ENCODE assay signal across 11 mouse cellular contexts in genomic region chr8:107049480-107049879, GRCm38 (mm10). TPM values are rescaled to one million over a fixed set of nuclear protein-coding genes. Genes with fewer than 3 reads are reported as not detected.
DNase-seq lines count a peak whose midpoint lies in the region; ATAC-seq lines count a peak whose summit lies in the region.
"Had no signal": no experiment of that assay in that cellular context is flagged by ENCODE, and none has a peak within 500 bp of the region (broad histone marks: within the 10 kb centered on the region; RNA-seq: fewer than 3 reads in every experiment).

No protein-coding gene starts in this region.

- no peak overlapping the region for H3K9ac ChIP-seq in kidney, embryonic 15.5 days
- H3K9ac ChIP-seq in hindbrain, embryonic 14.5 days: no peak overlapping the region
- H3K9ac ChIP-seq in midbrain, embryonic 12.5 days (replicated peaks): no peak overlapping the region; the same call in 1 of the 2 replicates

- 94% methylated on average over 4 of the region's 4 CpGs for WGBS in kidney, embryonic 15.5 days
- WGBS in hindbrain, embryonic 14.5 days: 94% methylated on average over 4 of the region's 4 CpGs
- WGBS in midbrain, embryonic 12.5 days: 95% methylated on average over 4 of the region's 4 CpGs

- DNase-seq in kidney, postnatal 25 days: no peak
- DNase-seq in R1 (ENCODE audit: low read depth, low spot score): peak; percentile 52
- no peak for DNase-seq in hindbrain, embryonic 14.5 days (ENCODE audit: low spot score)
- DNase-seq in cerebellum, postnatal 14 days: no peak
- no peak for DNase-seq in adrenal gland, postnatal 25 days
- DNase-seq: cerebellum, adult 18-20 months; gastrocnemius, postnatal 10 days had no signal

- H3K4me1 ChIP-seq in kidney, embryonic 15.5 days: peaks cover 23% of the 10 kb centered on the region
- peaks cover 17% of the 10 kb centered on the region; the same call in 1 of the 2 replicates for H3K4me1 ChIP-seq in hindbrain, embryonic 14.5 days (replicated peaks; ENCODE audit: control insufficient read depth, insufficient read depth, low read length)
- H3K4me1 ChIP-seq in midbrain, embryonic 12.5 days: peaks cover 19% of the 10 kb centered on the region

- ATAC-seq in kidney, embryonic 15.5 days (replicated peaks; ENCODE audit: low FRiP score): no peak
- ATAC-seq in hindbrain, embryonic 14.5 days (ENCODE audit: low FRiP score): no peak
- no peak for ATAC-seq in midbrain, embryonic 12.5 days (ENCODE audit: low FRiP score, low read depth)
- no peak for ATAC-seq in monocyte, adult 5-6 weeks (replicated peaks; ENCODE audit: insufficient number of reproducible peaks, low FRiP score, low TSS enrichment, poor library complexity, severe bottlenecking)

- H3K27ac ChIP-seq in kidney, embryonic 15.5 days: peak overlapping the region; percentile 96; the same call in 1 of the 2 replicates
- no peak overlapping the region for H3K27ac ChIP-seq in hindbrain, embryonic 14.5 days
- 0 out of 2 replicates have a peak overlapping the region, but pooled peaks have one; percentile 90 for H3K27ac ChIP-seq in midbrain, embryonic 12.5 days (replicated peaks)

- H3K27me3 ChIP-seq in kidney, embryonic 15.5 days: no peaks in the 10 kb centered on the region
- no peaks in the 10 kb centered on the region for H3K27me3 ChIP-seq in hindbrain, embryonic 14.5 days (ENCODE audit: control insufficient read depth, insufficient read depth, low read length)
- no peaks in the 10 kb centered on the region for H3K27me3 ChIP-seq in midbrain, embryonic 12.5 days

- H3K36me3 ChIP-seq in kidney, embryonic 15.5 days: peaks cover 83% of the 10 kb centered on the region
- H3K36me3 ChIP-seq in hindbrain, embryonic 14.5 days (replicated peaks; ENCODE audit: control insufficient read depth, insufficient read depth): peaks cover 79% of the 10 kb centered on the region
- peaks cover 78% of the 10 kb centered on the region for H3K36me3 ChIP-seq in midbrain, embryonic 12.5 days

- H3K9me3 ChIP-seq in kidney, embryonic 15.5 days (replicated peaks): no peaks in the 10 kb centered on the region
- H3K9me3 ChIP-seq in hindbrain, embryonic 14.5 days (ENCODE audit: control insufficient read depth, low read length): no peaks in the 10 kb centered on the region
- no peaks in the 10 kb centered on the region for H3K9me3 ChIP-seq in midbrain, embryonic 12.5 days

- H3K4me3 ChIP-seq in kidney, embryonic 15.5 days (replicated peaks): peak overlapping the region; percentile 83
- H3K4me3 ChIP-seq in hindbrain, embryonic 14.5 days (replicated peaks; ENCODE audit: low read length): no peak overlapping the region
- H3K4me3 ChIP-seq in midbrain, embryonic 12.5 days: peak overlapping the region; percentile 86; the same call in 1 of the 2 replicates

- H3K4me2 ChIP-seq in kidney, embryonic 15.5 days: peak overlapping the region; percentile 78
- 0 out of 2 replicates have a peak overlapping the region, but pooled peaks have one; percentile 92 for H3K4me2 ChIP-seq in hindbrain, embryonic 14.5 days (replicated peaks)
- peak overlapping the region; percentile 85 for H3K4me2 ChIP-seq in midbrain, embryonic 12.5 days (replicated peaks)

RNA-seq across cellular contexts. Expression of gene Pdf, which starts 1.1 kb away (rescaled TPM):
- 57.8 and 60.5 TPM in 2 replicates for polyA plus RNA-seq in kidney, embryonic 15.5 days (2015; fragmentation: Nextera tagmentation; extraction: Ambion mirVana)
- polyA plus RNA-seq in hindbrain, embryonic 14.5 days (2014; fragmentation: Nextera tagmentation; extraction: Ambion mirVana): 32.1 and 32.3 TPM in 2 replicates
- polyA plus RNA-seq in midbrain, embryonic 12.5 days (2016; fragmentation: Nextera tagmentation; extraction: Ambion mirVana): 35.8 and 42.5 TPM in 2 replicates
- 41.0 and 63.8 TPM in 2 replicates for total RNA-seq in adrenal gland, postnatal 25 days (2021)
- total RNA-seq in monocyte, adult 5-6 weeks (2017): 7.6 to 22.4 TPM (median 8.8 TPM) in 3 replicates

RNA-seq across cellular contexts. Expression of gene Cog8, which starts 7.0 kb away (rescaled TPM):
- polyA plus RNA-seq in kidney, embryonic 15.5 days (2015; fragmentation: Nextera tagmentation; extraction: Ambion mirVana): 38.2 and 40.1 TPM in 2 replicates
- polyA plus RNA-seq in hindbrain, embryonic 14.5 days (2014; fragmentation: Nextera tagmentation; extraction: Ambion mirVana): 40.7 and 42.6 TPM in 2 replicates
- 45.8 and 47.7 TPM in 2 replicates for polyA plus RNA-seq in midbrain, embryonic 12.5 days (2016; fragmentation: Nextera tagmentation; extraction: Ambion mirVana)
- 47.9 and 48.6 TPM in 2 replicates for total RNA-seq in adrenal gland, postnatal 25 days (2021)
- 12.4 to 21.3 TPM (median 19.2 TPM) in 3 replicates for total RNA-seq in monocyte, adult 5-6 weeks (2017)

RNA-seq across cellular contexts. Expression of gene Nip7, which starts 7.2 kb away (rescaled TPM):
- polyA plus RNA-seq in kidney, embryonic 15.5 days (2015; fragmentation: Nextera tagmentation; extraction: Ambion mirVana): 92.7 and 97.7 TPM in 2 replicates
- polyA plus RNA-seq in hindbrain, embryonic 14.5 days (2014; fragmentation: Nextera tagmentation; extraction: Ambion mirVana): 69.3 and 70.2 TPM in 2 replicates
- polyA plus RNA-seq in midbrain, embryonic 12.5 days (2016; fragmentation: Nextera tagmentation; extraction: Ambion mirVana): 87.2 and 93.1 TPM in 2 replicates
- 44.8 and 45.7 TPM in 2 replicates for total RNA-seq in adrenal gland, postnatal 25 days (2021)
- total RNA-seq in monocyte, adult 5-6 weeks (2017): 10.0 to 41.7 TPM (median 25.7 TPM) in 3 replicates

RNA-seq across cellular contexts. Expression of gene Tmed6, which starts 16.0 kb away (rescaled TPM):
- polyA plus RNA-seq in kidney, embryonic 15.5 days (2015; fragmentation: Nextera tagmentation; extraction: Ambion mirVana): 23.2 and 23.8 TPM in 2 replicates
- not detected in 2 replicates for polyA plus RNA-seq in hindbrain, embryonic 14.5 days (2014; fragmentation: Nextera tagmentation; extraction: Ambion mirVana)
- not detected in 2 replicates for polyA plus RNA-seq in midbrain, embryonic 12.5 days (2016; fragmentation: Nextera tagmentation; extraction: Ambion mirVana)
- total RNA-seq in adrenal gland, postnatal 25 days (2021): not detected in 2 replicates
- total RNA-seq in monocyte, adult 5-6 weeks (2017): not detected in 3 replicates
- total RNA-seq: gastrocnemius, postnatal 10 days; left cerebral cortex, postnatal 36 days had no signal

RNA-seq across cellular contexts. Expression of gene Vps4a, which starts 18.5 kb away (rescaled TPM):
- 65.9 and 70.0 TPM in 2 replicates for polyA plus RNA-seq in kidney, embryonic 15.5 days (2015; fragmentation: Nextera tagmentation; extraction: Ambion mirVana)
- polyA plus RNA-seq in hindbrain, embryonic 14.5 days (2014; fragmentation: Nextera tagmentation; extraction: Ambion mirVana): 149 and 172 TPM in 2 replicates
- polyA plus RNA-seq in midbrain, embryonic 12.5 days (2016; fragmentation: Nextera tagmentation; extraction: Ambion mirVana): 97.4 and 98.1 TPM in 2 replicates
- 78.7 and 102 TPM in 2 replicates for total RNA-seq in adrenal gland, postnatal 25 days (2021)
- 44.7 to 57.3 TPM (median 45.4 TPM) in 3 replicates for total RNA-seq in monocyte, adult 5-6 weeks (2017)
